Mouse (Mus musculus) ES-E14 (cell line): Measurements from ENCODE around the gene Rab15. TPM values are rescaled to one million over a fixed set of nuclear protein-coding genes. Genes with fewer than 3 reads are reported as not detected.

Experiments used
- DNase-seq: peaks from one replicate; pipeline ENCODE4 v3.0.0-alpha.2; 2013; ENCODE audit warnings: low read depth, low spot score
- H3K27ac ChIP-seq: 2 replicates; pipeline ENCODE4 v1.5.1; 2012; ENCODE audit warnings: low read depth, mild to moderate bottlenecking, low read length, moderate library complexity, mixed read lengths; ENCODE audit not compliant: poor library complexity, insufficient read depth, severe bottlenecking
- H3K36me3 ChIP-seq: 2 replicates; pipeline ENCODE4 v1.6.1; 2012; ENCODE audit warnings: mild to moderate bottlenecking, low read length, moderate library complexity, mixed read lengths; ENCODE audit not compliant: control insufficient read depth, poor library complexity, insufficient read depth, severe bottlenecking
- H3K4me1 ChIP-seq, 2 experiments: fragments of 150-350 bp in 1 of 2; sonication (generic) in 1 of 2; 2 replicates each; pipeline ENCODE4 v1.6.1; 2012; ENCODE audit warnings: low read length in 2 of 2, mild to moderate bottlenecking in 1 of 2, mixed read lengths in 1 of 2; ENCODE audit not compliant: control insufficient read depth in 2 of 2, insufficient read depth in 2 of 2, poor library complexity in 1 of 2
- H3K4me3 ChIP-seq, 2 experiments: fragments of 150-350 bp in 1 of 2; sonication (generic) in 1 of 2; 2 replicates each; pipeline ENCODE4 v1.5.1; 2012; ENCODE audit warnings: low read length in 2 of 2, low read depth in 1 of 2, mild to moderate bottlenecking in 1 of 2, mixed read lengths in 1 of 2; ENCODE audit not compliant: insufficient read depth in 1 of 2, poor library complexity in 1 of 2, severe bottlenecking in 1 of 2
- H3K9ac ChIP-seq: 2 replicates; pipeline ENCODE4 v1.6.1; 2012; ENCODE audit warnings: low read depth, mild to moderate bottlenecking, low read length, mixed read lengths; ENCODE audit not compliant: poor library complexity, insufficient read depth, severe bottlenecking
- H3K9me3 ChIP-seq: fragments of 150-350 bp; sonication (generic); 2 replicates; pipeline ENCODE4 v1.6.1; 2012; ENCODE audit warnings: low read depth, mild to moderate bottlenecking, low read length; ENCODE audit not compliant: control insufficient read depth, insufficient read depth
- CHD2 ChIP-seq: IDR thresholded peaks from 2 replicates; pipeline ENCODE4 v1.6.1; 2014; ENCODE audit warnings: mild to moderate bottlenecking, low read depth, low read length, inconsistent platforms
- HCFC1 ChIP-seq: IDR thresholded peaks from 2 replicates; pipeline ENCODE4 v1.6.1; 2012; ENCODE audit warnings: low read length, inconsistent platforms, borderline replicate concordance; ENCODE audit not compliant: insufficient read depth
- MAFK ChIP-seq: IDR thresholded peaks from 2 replicates; pipeline ENCODE4 v1.6.1; 2014; ENCODE audit warnings: mild to moderate bottlenecking, low read depth, low read length, inconsistent platforms; ENCODE audit not compliant: insufficient read depth
- ZC3H11A ChIP-seq: IDR thresholded peaks from 2 replicates; pipeline ENCODE4 v1.6.1; 2012; ENCODE audit warnings: low read depth, mild to moderate bottlenecking, inconsistent platforms, low read length, borderline replicate concordance
- ZNF384 ChIP-seq: IDR thresholded peaks from 2 replicates; pipeline ENCODE4 v1.6.1; 2012; ENCODE audit warnings: low read depth, low read length, inconsistent platforms
- in situ Hi-C, 2 experiments: fragments of 600-800 bp; cut with MboI; formaldehyde crosslinking; loops; one replicate each; pipeline ENCODE4 v1.15.1; 2025; ENCODE audit warnings: low sequenced_read_pairs in 2 of 2, inconsistent platforms in 1 of 2; ENCODE audit not compliant: unreplicated experiment in 2 of 2
- total RNA-seq: library from RNA; depleted of rRNA; stranded (reverse); fragments of 300-350 nt; gene quantifications from 2 replicates; pipeline ENCODE4 v1.2.3, GENCODE M21; 2012

Rab15 gene
- total RNA-seq, 1 experiment = 9.5 TPM

- no peak overlapping the region for H3K9ac ChIP-seq
- no peak overlapping the region for H3K27ac ChIP-seq
- no peaks in the 10 kb centered on the region for H3K9me3 ChIP-seq
- DNase-seq = no peak
- peaks cover 5% of the 10 kb centered on the region; the same call in 1 of the 2 replicates for H3K36me3 ChIP-seq
- H3K4me1 ChIP-seq = peaks cover 0 to 12% of the 10 kb centered on the region in 2 experiments; a peak in 1 of 4 replicates
- in situ Hi-C loops = no loop called here
- H3K4me3 ChIP-seq = no peak overlapping the region
- no peak for TF ChIP-seq MAFK
- TF ChIP-seq CHD2 = no peak
- TF ChIP-seq ZNF384 = no peak
- TF ChIP-seq HCFC1 = no peak
- no peak for TF ChIP-seq ZC3H11A
Observed at GRCm38 (mm10) chr12:76810491-76810890, 12.2 kb downstream of the Rab15 start.

- TF ChIP-seq MAFK (no peak), CHD2 (no peak), ZNF384 (no peak), ZC3H11A (no peak), HCFC1 (no peak)
- Histone ChIP-seq H3K4me3 (no peak overlapping the region), H3K4me1 (peaks cover 0 to 12% of the 10 kb centered on the region in 2 experiments; a peak in 1 of 4 replicates), H3K9me3 (no peaks in the 10 kb centered on the region), H3K36me3 (peaks cover 2% of the 10 kb centered on the region; the same call in 1 of the 2 replicates), H3K9ac (no peak overlapping the region), H3K27ac (no peak overlapping the region)
- in situ Hi-C loops = no loop called here
- no peak for DNase-seq
Observed at GRCm38 (mm10) chr12:76807796-76808195, 14.9 kb downstream of the Rab15 start.

- H3K4me1 ChIP-seq = peaks cover 0 to 7% of the 10 kb centered on the region in 2 experiments; a peak in 1 of 4 replicates
- DNase-seq = no peak
- H3K4me3 ChIP-seq = no peak overlapping the region
- no peak overlapping the region for H3K27ac ChIP-seq
- H3K36me3 ChIP-seq = peaks cover 2% of the 10 kb centered on the region; the same call in 1 of the 2 replicates
- no peaks in the 10 kb centered on the region for H3K9me3 ChIP-seq
- in situ Hi-C loops = no loop called here
- H3K9ac ChIP-seq = no peak overlapping the region
- TF ChIP-seq HCFC1 (no peak), MAFK (no peak), ZNF384 (no peak), CHD2 (no peak), ZC3H11A (no peak)
Observed at GRCm38 (mm10) chr12:76805056-76805811, 17.5 kb downstream of the Rab15 start.

- TF ChIP-seq ZNF384 (no peak), CHD2 (no peak), ZC3H11A (peak; percentile 75; the same call in 1 of the 2 replicates), HCFC1 (no peak)
- in situ Hi-C loops = no loop called here
- Histone ChIP-seq H3K9me3 (no peaks in the 10 kb centered on the region), H3K4me3 (no peak overlapping the region), H3K27ac (no peak overlapping the region), H3K4me1 (no peaks in the 10 kb centered on the region), H3K36me3 (peaks cover 2% of the 10 kb centered on the region; the same call in 1 of the 2 replicates), H3K9ac (no peak overlapping the region)
- no peak for DNase-seq
Observed at GRCm38 (mm10) chr12:76803700-76804252, 18.9 kb downstream of the Rab15 start.
